Mouse (Mus musculus): Measurements from ENCODE around the gene Lsamp. TPM values are rescaled to one million over a fixed set of nuclear protein-coding genes. Genes with fewer than 3 reads are reported as not detected.
A peak's percentile ranks its signal among the peaks of the same experiment; 100 is the strongest.
"Not testable (repeated sequence)": the region's sequence is repeated elsewhere in the genome, so short reads cannot be mapped to it uniquely, and the experiment has no call there.

Lsamp gene
- total RNA-seq, 2 experiments from 2014 or later: 1.4 TPM

- intact Hi-C loops (cut with DNase I): loop anchor here (5.0 kb wide), 2 partner anchors 501 to 776 kb away; no protein-coding TSS in a partner anchor
These were observed 482.4 kb downstream of the Lsamp start for GRCm38 (mm10) chr16:40466596-40466995.

GRCm38 (mm10) chr16:40470946-40471345 is 486.8 kb downstream of the Lsamp start:
- DNase-seq: no peak
- intact Hi-C loops (cut with DNase I): no loop called here

More at GRCm38 (mm10) chr16:40466596-40466995, 482.4 kb downstream of the Lsamp start:
- DNase-seq: peak in 1 of 2 experiments; percentile 5

GRCm38 (mm10) chr16:40471967-40472366 is 487.8 kb downstream of the Lsamp start:
- intact Hi-C loops (cut with DNase I): no loop called here

GRCm38 (mm10) chr16:40491606-40492005 is 507.4 kb downstream of the Lsamp start:
- intact Hi-C loops (cut with DNase I): no loop called here
- no peak for DNase-seq

More at GRCm38 (mm10) chr16:40471967-40472366, 487.8 kb downstream of the Lsamp start:
- DNase-seq: no peak

- DNase-seq: no peak
- intact Hi-C loops (cut with DNase I): no loop called here
These were observed 520.2 kb downstream of the Lsamp start for GRCm38 (mm10) chr16:40504262-40504960.

- DNase-seq: peak in 1 of 2 experiments; percentile 4
These were observed 525.2 kb downstream of the Lsamp start for GRCm38 (mm10) chr16:40509146-40510030.

GRCm38 (mm10) chr16:40536754-40537153 is 552.6 kb downstream of the Lsamp start:
- DNase-seq: no peak
- intact Hi-C loops (cut with DNase I): no loop called here

More at GRCm38 (mm10) chr16:40509146-40510030, 525.2 kb downstream of the Lsamp start:
- intact Hi-C loops (cut with DNase I): no loop called here

GRCm38 (mm10) chr16:40549663-40550062 is 565.5 kb downstream of the Lsamp start:
- intact Hi-C loops (cut with DNase I): no loop called here
- no peak for DNase-seq

- DNase-seq: no peak
- intact Hi-C loops (cut with DNase I): no loop called here
These were observed 571.4 kb downstream of the Lsamp start for GRCm38 (mm10) chr16:40555608-40556007.

- DNase-seq: no peak
- intact Hi-C loops (cut with DNase I): no loop called here
These were observed 573.6 kb downstream of the Lsamp start for GRCm38 (mm10) chr16:40557680-40558249.

GRCm38 (mm10) chr16:40567431-40567941 is 583.3 kb downstream of the Lsamp start:
- DNase-seq: no peak
- intact Hi-C loops (cut with DNase I): no loop called here

- intact Hi-C loops (cut with DNase I): no loop called here
- no peak for DNase-seq
These were observed 588.1 kb downstream of the Lsamp start for GRCm38 (mm10) chr16:40572085-40572745.

GRCm38 (mm10) chr16:40582076-40582475 is 597.9 kb downstream of the Lsamp start:
- intact Hi-C loops (cut with DNase I): no loop called here
- no peak for DNase-seq

- intact Hi-C loops (cut with DNase I): no loop called here
- no peak for DNase-seq
These were observed 609.0 kb downstream of the Lsamp start for GRCm38 (mm10) chr16:40593161-40593560.

GRCm38 (mm10) chr16:40601431-40602387 is 617.5 kb downstream of the Lsamp start:
- intact Hi-C loops (cut with DNase I): no loop called here
- DNase-seq: no peak

- intact Hi-C loops (cut with DNase I): no loop called here
- no peak for DNase-seq
These were observed 623.3 kb downstream of the Lsamp start for GRCm38 (mm10) chr16:40607509-40607908.

- intact Hi-C loops (cut with DNase I); DNase-seq: not testable (repeated sequence)
These were observed 632.5 kb downstream of the Lsamp start for GRCm38 (mm10) chr16:40616697-40617096.

- intact Hi-C loops (cut with DNase I); DNase-seq: not testable (repeated sequence)
These were observed 636.9 kb downstream of the Lsamp start for GRCm38 (mm10) chr16:40621086-40621485.

- DNase-seq: no peak
- intact Hi-C loops (cut with DNase I): no loop called here
These were observed 643.0 kb downstream of the Lsamp start for GRCm38 (mm10) chr16:40627159-40627558.

Data from heart, postnatal 14 days (tissue).